Mouse (Mus musculus) kidney, adult 2 months (tissue): ENCODE measurements around the gene Nr6a1.

Experiments used
- CTCF ChIP-seq: fragments of 200-500 bp; conservative IDR thresholded peaks from 2 replicates; pipeline ENCODE4 v1.5.1; 2011; ENCODE audit warnings: low read depth, mild to moderate bottlenecking, control low read depth, low read length, moderate library complexity, mixed read lengths; ENCODE audit not compliant: insufficient read depth, insufficient read length
- POLR2A ChIP-seq: fragments of 200-500 bp; IDR thresholded peaks from one replicate; pipeline ENCODE4 v1.6.1; 2011; ENCODE audit warnings: low read depth, low read length, control low read depth

- no peak for TF ChIP-seq CTCF
- no peak for TF ChIP-seq POLR2A
Measured at GRCm38 (mm10) chr2:38695770-38696169, 231.7 kb downstream of the Nr6a1 start.
